Mouse (Mus musculus): Measurements from ENCODE around the gene Muc13. TPM values are rescaled to one million over a fixed set of nuclear protein-coding genes. Genes with fewer than 3 reads are reported as not detected.

Gene Muc13
- polyA plus RNA-seq, 1 experiment = 21.1 TPM

GRCm38 (mm10) chr16:33752904-33753578, 40.8 kb upstream of the Muc13 start:
- TF ChIP-seq FLI1 (IDR thresholded peaks at IDR 0.05; ENCODE audit: low read length) = no peak
- TF ChIP-seq GATA1 (IDR thresholded peaks at IDR 0.05; ENCODE audit: borderline replicate concordance, low read length) = no peak
- H3K27me3 ChIP-seq (replicated peaks) = no peaks in the 10 kb centered on the region
- H3K4me1 ChIP-seq = peaks cover 61% of the 10 kb centered on the region
- peaks cover 4% of the 10 kb centered on the region for H3K36me3 ChIP-seq (replicated peaks; ENCODE audit: low read length)
- no peaks in the 10 kb centered on the region; the same call in 1 of the 2 replicates for H3K9me3 ChIP-seq
- H3K4me3 ChIP-seq (replicated peaks) = no peak overlapping the region

GRCm38 (mm10) chr16:33755293-33755692, 38.5 kb upstream of the Muc13 start:
- H3K4me3 ChIP-seq (replicated peaks) = peak overlapping the region; percentile 88
- no peaks in the 10 kb centered on the region; the same call in 1 of the 2 replicates for H3K9me3 ChIP-seq
- TF ChIP-seq FLI1 (IDR thresholded peaks at IDR 0.05; ENCODE audit: low read length) = no peak
- no peak for TF ChIP-seq GATA1 (IDR thresholded peaks at IDR 0.05; ENCODE audit: borderline replicate concordance, low read length)
- no peaks in the 10 kb centered on the region for H3K27me3 ChIP-seq (replicated peaks)
- H3K36me3 ChIP-seq (replicated peaks; ENCODE audit: low read length) = peaks cover 4% of the 10 kb centered on the region
- peaks cover 52% of the 10 kb centered on the region for H3K4me1 ChIP-seq

GRCm38 (mm10) chr16:33755961-33756360, 37.9 kb upstream of the Muc13 start:
- no peaks in the 10 kb centered on the region for H3K27me3 ChIP-seq (replicated peaks)
- H3K9me3 ChIP-seq = no peaks in the 10 kb centered on the region; the same call in 1 of the 2 replicates
- peaks cover 11% of the 10 kb centered on the region for H3K36me3 ChIP-seq (replicated peaks; ENCODE audit: low read length)
- no peak for TF ChIP-seq GATA1 (IDR thresholded peaks at IDR 0.05; ENCODE audit: borderline replicate concordance, low read length)
- no peak for TF ChIP-seq FLI1 (IDR thresholded peaks at IDR 0.05; ENCODE audit: low read length)
- H3K4me3 ChIP-seq (replicated peaks) = peak overlapping the region; percentile 88
- peaks cover 58% of the 10 kb centered on the region for H3K4me1 ChIP-seq

GRCm38 (mm10) chr16:33756396-33756795, 37.4 kb upstream of the Muc13 start:
- H3K36me3 ChIP-seq (replicated peaks; ENCODE audit: low read length) = peaks cover 12% of the 10 kb centered on the region
- no peak for TF ChIP-seq GATA1 (IDR thresholded peaks at IDR 0.05; ENCODE audit: borderline replicate concordance, low read length)
- TF ChIP-seq FLI1 (IDR thresholded peaks at IDR 0.05; ENCODE audit: low read length) = no peak
- H3K9me3 ChIP-seq = no peaks in the 10 kb centered on the region; the same call in 1 of the 2 replicates
- peak overlapping the region; percentile 88 for H3K4me3 ChIP-seq (replicated peaks)
- H3K4me1 ChIP-seq = peaks cover 58% of the 10 kb centered on the region
- no peaks in the 10 kb centered on the region for H3K27me3 ChIP-seq (replicated peaks)

- Histone ChIP-seq H3K27me3 (replicated peaks) (no peaks in the 10 kb centered on the region), H3K9me3 (no peaks in the 10 kb centered on the region; the same call in 1 of the 2 replicates), H3K4me1 (peaks cover 60% of the 10 kb centered on the region), H3K36me3 (replicated peaks; ENCODE audit: low read length) (peaks cover 25% of the 10 kb centered on the region), H3K4me3 (replicated peaks) (no peak overlapping the region)
- TF ChIP-seq FLI1 (IDR thresholded peaks at IDR 0.05; ENCODE audit: low read length) (no peak), GATA1 (IDR thresholded peaks at IDR 0.05; ENCODE audit: borderline replicate concordance, low read length) (no peak)
Observed at GRCm38 (mm10) chr16:33759207-33759606, 34.6 kb upstream of the Muc13 start.

- H3K4me3 ChIP-seq (replicated peaks) = no peak overlapping the region
- peaks cover 64% of the 10 kb centered on the region for H3K4me1 ChIP-seq
- no peaks in the 10 kb centered on the region for H3K9me3 ChIP-seq
- H3K36me3 ChIP-seq (replicated peaks; ENCODE audit: low read length) = peaks cover 25% of the 10 kb centered on the region
- TF ChIP-seq GATA1 (IDR thresholded peaks at IDR 0.05; ENCODE audit: borderline replicate concordance, low read length) = no peak
- no peak for TF ChIP-seq FLI1 (IDR thresholded peaks at IDR 0.05; ENCODE audit: low read length)
- H3K27me3 ChIP-seq (replicated peaks) = no peaks in the 10 kb centered on the region
Observed at GRCm38 (mm10) chr16:33760542-33760941, 33.3 kb upstream of the Muc13 start.

GRCm38 (mm10) chr16:33760996-33761395, 32.8 kb upstream of the Muc13 start:
- Histone ChIP-seq H3K9me3 (no peaks in the 10 kb centered on the region), H3K4me3 (replicated peaks) (no peak overlapping the region), H3K4me1 (peaks cover 59% of the 10 kb centered on the region), H3K27me3 (replicated peaks) (no peaks in the 10 kb centered on the region), H3K36me3 (replicated peaks; ENCODE audit: low read length) (peaks cover 25% of the 10 kb centered on the region)
- no peak for TF ChIP-seq GATA1 (IDR thresholded peaks at IDR 0.05; ENCODE audit: borderline replicate concordance, low read length)
- TF ChIP-seq FLI1 (IDR thresholded peaks at IDR 0.05; ENCODE audit: low read length) = no peak

- Histone ChIP-seq H3K9me3 (no peaks in the 10 kb centered on the region), H3K4me3 (replicated peaks) (no peak overlapping the region), H3K36me3 (replicated peaks; ENCODE audit: low read length) (peaks cover 54% of the 10 kb centered on the region), H3K4me1 (peaks cover 59% of the 10 kb centered on the region), H3K27me3 (replicated peaks) (no peaks in the 10 kb centered on the region)
- TF ChIP-seq FLI1 (IDR thresholded peaks at IDR 0.05; ENCODE audit: low read length) (no peak), GATA1 (IDR thresholded peaks at IDR 0.05; ENCODE audit: borderline replicate concordance, low read length) (no peak)
Observed at GRCm38 (mm10) chr16:33764501-33765193, 29.2 kb upstream of the Muc13 start.

- Histone ChIP-seq H3K27me3 (replicated peaks) (no peaks in the 10 kb centered on the region), H3K36me3 (replicated peaks; ENCODE audit: low read length) (peaks cover 55% of the 10 kb centered on the region), H3K4me1 (peaks cover 66% of the 10 kb centered on the region), H3K4me3 (replicated peaks) (no peak overlapping the region), H3K9me3 (no peaks in the 10 kb centered on the region)
- TF ChIP-seq FLI1 (IDR thresholded peaks at IDR 0.05; ENCODE audit: low read length) (no peak), GATA1 (IDR thresholded peaks at IDR 0.05; ENCODE audit: borderline replicate concordance, low read length) (no peak)
Observed at GRCm38 (mm10) chr16:33765477-33765876, 28.4 kb upstream of the Muc13 start.

GRCm38 (mm10) chr16:33766309-33766708, 27.5 kb upstream of the Muc13 start:
- Histone ChIP-seq H3K9me3 (no peaks in the 10 kb centered on the region), H3K36me3 (replicated peaks; ENCODE audit: low read length) (peaks cover 56% of the 10 kb centered on the region), H3K27me3 (replicated peaks) (no peaks in the 10 kb centered on the region), H3K4me3 (replicated peaks) (no peak overlapping the region), H3K4me1 (peaks cover 66% of the 10 kb centered on the region)
- no peak for TF ChIP-seq GATA1 (IDR thresholded peaks at IDR 0.05; ENCODE audit: borderline replicate concordance, low read length)
- no peak for TF ChIP-seq FLI1 (IDR thresholded peaks at IDR 0.05; ENCODE audit: low read length)
